ENCODE assay signal across 12 mouse cellular contexts in genomic region chr9:85609152-85609551, GRCm38 (mm10).
DNase-seq lines count a peak whose midpoint lies in the region; ATAC-seq lines count a peak whose summit lies in the region.
"Had no signal": no experiment of that assay in that cellular context is flagged by ENCODE, and none has a peak within 500 bp of the region (broad histone marks: within the 10 kb centered on the region; RNA-seq: fewer than 3 reads in every experiment).

No protein-coding gene starts in this region.

- H3K4me3 ChIP-seq in embryonic facial prominence, embryonic 11.5 days (ENCODE audit: low read depth, low read length), result no peak overlapping the region
- no peak overlapping the region for H3K4me3 ChIP-seq in embryonic facial prominence, embryonic 10.5 days
- no peak overlapping the region for H3K4me3 ChIP-seq in embryonic facial prominence, embryonic 14.5 days (ENCODE audit: low read depth, low read length)
- H3K4me3 ChIP-seq: liver, embryonic 12.5 days; megakaryocyte, embryonic 14.5 days had no signal

- no peak overlapping the region for H3K27ac ChIP-seq in embryonic facial prominence, embryonic 11.5 days (replicated peaks; ENCODE audit: low read depth, low read length)
- H3K27ac ChIP-seq in embryonic facial prominence, embryonic 10.5 days (replicated peaks), result no peak overlapping the region
- H3K27ac ChIP-seq in embryonic facial prominence, embryonic 14.5 days (replicated peaks; ENCODE audit: low read depth, low read length), result no peak overlapping the region
- H3K27ac ChIP-seq: liver, embryonic 12.5 days had no signal

- no peak overlapping the region for H3K9ac ChIP-seq in embryonic facial prominence, embryonic 11.5 days (replicated peaks; ENCODE audit: low read length)
- no peak overlapping the region for H3K9ac ChIP-seq in embryonic facial prominence, embryonic 14.5 days (ENCODE audit: low read depth, low read length)
- H3K9ac ChIP-seq: liver, embryonic 12.5 days had no signal

- 78% methylated on average over 3 of the region's 3 CpGs for WGBS in embryonic facial prominence, embryonic 11.5 days
- WGBS in embryonic facial prominence, embryonic 10.5 days, result 90% methylated on average over 3 of the region's 3 CpGs
- WGBS in embryonic facial prominence, embryonic 14.5 days, result 55% methylated on average over 3 of the region's 3 CpGs

- no peaks in the 10 kb centered on the region for H3K9me3 ChIP-seq in embryonic facial prominence, embryonic 11.5 days (replicated peaks; ENCODE audit: control insufficient read depth, low read length)
- no peaks in the 10 kb centered on the region for H3K9me3 ChIP-seq in embryonic facial prominence, embryonic 10.5 days
- H3K9me3 ChIP-seq in embryonic facial prominence, embryonic 14.5 days (ENCODE audit: control insufficient read depth, low read length), result no peaks in the 10 kb centered on the region
- H3K9me3 ChIP-seq: liver, embryonic 12.5 days; megakaryocyte, embryonic 14.5 days had no signal

- H3K36me3 ChIP-seq in embryonic facial prominence, embryonic 11.5 days (replicated peaks; ENCODE audit: control insufficient read depth, insufficient read depth, low read depth, low read length), result no peaks in the 10 kb centered on the region
- no peaks in the 10 kb centered on the region for H3K36me3 ChIP-seq in embryonic facial prominence, embryonic 10.5 days (replicated peaks)
- no peaks in the 10 kb centered on the region for H3K36me3 ChIP-seq in embryonic facial prominence, embryonic 14.5 days (ENCODE audit: control insufficient read depth, insufficient read depth, low read length)
- H3K36me3 ChIP-seq: liver, embryonic 12.5 days had no signal

- H3K4me2 ChIP-seq in embryonic facial prominence, embryonic 11.5 days (ENCODE audit: low read depth, low read length), result no peak overlapping the region
- H3K4me2 ChIP-seq in embryonic facial prominence, embryonic 14.5 days (ENCODE audit: low read depth, low read length), result no peak overlapping the region
- H3K4me2 ChIP-seq: liver, embryonic 12.5 days had no signal

- H3K4me1 ChIP-seq in embryonic facial prominence, embryonic 11.5 days (ENCODE audit: control insufficient read depth, insufficient read depth, low read length), result no peaks in the 10 kb centered on the region
- H3K4me1 ChIP-seq in embryonic facial prominence, embryonic 10.5 days, result no peaks in the 10 kb centered on the region
- H3K4me1 ChIP-seq in embryonic facial prominence, embryonic 14.5 days (ENCODE audit: control insufficient read depth, insufficient read depth, low read length), result no peaks in the 10 kb centered on the region
- H3K4me1 ChIP-seq: liver, embryonic 12.5 days had no signal

- peak; percentile 1 for DNase-seq in embryonic facial prominence, embryonic 11.5 days (ENCODE audit: low spot score)
- no peak for DNase-seq in embryonic facial prominence, embryonic 10.5 days (ENCODE audit: low spot score)
- DNase-seq in brain, adult 2 months (ENCODE audit: low read depth, low spot score), result peak; percentile 81
- peak; percentile 74 for DNase-seq in embryonic facial prominence, embryonic 14.5 days (ENCODE audit: low spot score)
- DNase-seq in layer of hippocampus, postnatal 10 days (ENCODE audit: low spot score in 2 of 2), result peak; percentile 32 to 42
- DNase-seq in embryo, embryonic 9.5 days (ENCODE audit: extremely low spot score), result no peak
- DNase-seq in heart, adult 9 months (ENCODE audit: low spot score in 2 of 2), result no peak
- DNase-seq: embryo, embryonic 11 days; kidney, postnatal 10 days had no signal

- no peaks in the 10 kb centered on the region for H3K27me3 ChIP-seq in embryonic facial prominence, embryonic 11.5 days (ENCODE audit: control insufficient read depth, insufficient read depth, low read length)
- no peaks in the 10 kb centered on the region for H3K27me3 ChIP-seq in embryonic facial prominence, embryonic 10.5 days (replicated peaks; ENCODE audit: low read depth, poor library complexity, severe bottlenecking)
- no peaks in the 10 kb centered on the region for H3K27me3 ChIP-seq in embryonic facial prominence, embryonic 14.5 days (replicated peaks; ENCODE audit: control insufficient read depth, insufficient read depth, low read length)
- H3K27me3 ChIP-seq: liver, embryonic 12.5 days; megakaryocyte, embryonic 14.5 days had no signal

- no peak for ATAC-seq in embryonic facial prominence, embryonic 11.5 days (replicated peaks; ENCODE audit: insufficient number of reproducible peaks, low FRiP score, low TSS enrichment, low read depth)
- no peak; the same call in 1 of the 2 replicates for ATAC-seq in embryonic facial prominence, embryonic 14.5 days (ENCODE audit: low read depth)
- ATAC-seq in megakaryocyte, adult 5-6 weeks (ENCODE audit: poor library complexity, severe bottlenecking), result no peak
- ATAC-seq: liver, embryonic 12.5 days had no signal

Comparison
In these comparisons a context has a peak if more than half of its experiments do, and no peak if none do; other contexts are left out.
1. DNase-seq: peak in embryonic facial prominence, embryonic 11.5 days (single experiment), brain, adult 2 months (single experiment), embryonic facial prominence, embryonic 14.5 days (single experiment) and layer of hippocampus, postnatal 10 days (2 of 2); none in embryonic facial prominence, embryonic 10.5 days (single experiment), embryo, embryonic 9.5 days (single experiment) and heart, adult 9 months (0 of 2).